16 mouse cellular contexts compared by ENCODE assay signal in genomic region chr9:18226644-18227043, GRCm38 (mm10).
"Had no signal": no experiment of that assay in that cellular context is flagged by ENCODE, and none has a peak within 500 bp of the region (broad histone marks: within the 10 kb centered on the region; RNA-seq: fewer than 3 reads in every experiment).

No protein-coding gene starts in this region.

- ATAC-seq: lung, postnatal 0 days; midbrain, embryonic 13.5 days; midbrain, embryonic 15.5 days had no signal

- H3K27ac ChIP-seq: lung, embryonic 15.5 days; macrophage; midbrain, embryonic 13.5 days; midbrain, embryonic 15.5 days; neural tube, embryonic 12.5 days; stomach, embryonic 15.5 days; stomach, postnatal 0 days had no signal

- DNase-seq: lung, adult 2 months; lung, postnatal 14 days; lung, postnatal 36 days; right cerebral cortex, postnatal 14 days; thymus, adult 2 months; thymus, postnatal 25 days; thymus, postnatal 4 days had no signal

- H3K4me2 ChIP-seq: lung, embryonic 15.5 days; midbrain, embryonic 11.5 days; midbrain, embryonic 13.5 days; midbrain, embryonic 15.5 days; neural tube, embryonic 12.5 days; stomach, embryonic 15.5 days had no signal

- H3K9ac ChIP-seq: lung, embryonic 15.5 days; midbrain, embryonic 13.5 days; midbrain, embryonic 15.5 days; neural tube, embryonic 12.5 days; stomach, embryonic 15.5 days had no signal

- H3K9me3 ChIP-seq: lung, embryonic 15.5 days; neural tube, embryonic 12.5 days; stomach, embryonic 15.5 days had no signal

- H3K4me3 ChIP-seq: lung, embryonic 15.5 days; midbrain, embryonic 13.5 days; midbrain, embryonic 15.5 days; neural tube, embryonic 12.5 days; stomach, embryonic 15.5 days had no signal

- H3K27me3 ChIP-seq: lung, embryonic 15.5 days; midbrain, embryonic 13.5 days; midbrain, embryonic 15.5 days; neural tube, embryonic 12.5 days; stomach, embryonic 15.5 days had no signal

- H3K4me1 ChIP-seq: lung, embryonic 15.5 days; midbrain, embryonic 13.5 days; midbrain, embryonic 15.5 days; neural tube, embryonic 12.5 days; stomach, embryonic 15.5 days had no signal

- H3K36me3 ChIP-seq: lung, embryonic 15.5 days; midbrain, embryonic 13.5 days; midbrain, embryonic 15.5 days; neural tube, embryonic 12.5 days; stomach, embryonic 15.5 days had no signal
